Mouse (Mus musculus): ENCODE data around the gene Ak4. TPM values are rescaled to one million over a fixed set of nuclear protein-coding genes. Genes with fewer than 3 reads are reported as not detected.

The Ak4 gene
- polyA plus RNA-seq, 1 experiment from 2014 or later: 11.9 TPM

Other genes starting within 250 kb of the Ak4 start
- gene Jak1, start 154.0 kb upstream of the Ak4 start, polyA plus RNA-seq (2014; fragmentation: Nextera tagmentation; extraction: Ambion mirVana): 46.6 and 46.7 TPM in 2 replicates
- gene Dnajc6, start 77.4 kb downstream of the Ak4 start, polyA plus RNA-seq (2014; fragmentation: Nextera tagmentation; extraction: Ambion mirVana): 3.0 and 4.0 TPM in 2 replicates
- 60.2 and 65.6 TPM in 2 replicates for gene Leprot, start 228.4 kb downstream of the Ak4 start, polyA plus RNA-seq (2014; fragmentation: Nextera tagmentation; extraction: Ambion mirVana)